Mouse (Mus musculus) intestine, embryonic 16.5 days (tissue): ENCODE results near the gene Bcl10. TPM values are rescaled to one million over a fixed set of nuclear protein-coding genes. Genes with fewer than 3 reads are reported as not detected.
A peak's percentile ranks its signal among the peaks of the same experiment; 100 is the strongest.

ENCODE experiments used
- ATAC-seq: fragments of 200-750 bp; cut with Nextera tagmentation; 2 replicates; pipeline ENCODE4 v1.8.0; 2017; ENCODE audit warnings: moderate TSS enrichment, moderate library complexity
- H3K27ac ChIP-seq: fragments of 300-500 bp; sonication (generic); 2 replicates; pipeline ENCODE4 v1.5.1; 2014; ENCODE audit warnings: mild to moderate bottlenecking, low read length
- H3K27me3 ChIP-seq: fragments of 300-500 bp; sonication (generic); replicated peaks from 2 replicates; pipeline ENCODE4 v1.6.1; 2014; ENCODE audit warnings: low read length, control low read depth, mixed read lengths; ENCODE audit not compliant: control insufficient read depth, insufficient read depth
- H3K36me3 ChIP-seq: fragments of 300-500 bp; sonication (generic); 2 replicates; pipeline ENCODE4 v1.6.1; 2014; ENCODE audit warnings: low read length, control low read depth; ENCODE audit not compliant: control insufficient read depth, insufficient read depth
- H3K4me1 ChIP-seq: fragments of 300-500 bp; sonication (generic); 2 replicates; pipeline ENCODE4 v1.6.1; 2014; ENCODE audit warnings: low read length, control low read depth, mixed read lengths; ENCODE audit not compliant: control insufficient read depth, insufficient read depth
- H3K4me2 ChIP-seq: fragments of 300-500 bp; sonication (generic); 2 replicates; pipeline ENCODE4 v1.6.1; 2014; ENCODE audit warnings: low read depth, low read length, control low read depth
- H3K4me3 ChIP-seq: fragments of 300-500 bp; sonication (generic); 2 replicates; pipeline ENCODE4 v1.5.1; 2014; ENCODE audit warnings: mild to moderate bottlenecking, low read length
- H3K9ac ChIP-seq: fragments of 300-500 bp; sonication (generic); 2 replicates; pipeline ENCODE4 v1.6.1; 2014; ENCODE audit warnings: low read depth, low read length
- H3K9me3 ChIP-seq: fragments of 300-500 bp; sonication (generic); 2 replicates; pipeline ENCODE4 v1.6.1; 2016; ENCODE audit warnings: low read length, control low read depth; ENCODE audit not compliant: control insufficient read depth
- WGBS: fragments of 180-500 bp; shearing (Covaris S2); extraction: QIAGEN DNeasy Blood & Tissue Kit; methylation state at CpG from one replicate; pipeline ENCODE4 v1.1.7; 2014; 5-methylcytosine and 5-hydroxymethylcytosine counted together
- polyA plus RNA-seq: library from polyadenylated mRNA; unstranded; fragments of >200 nt; fragmentation: Nextera tagmentation; extraction: Ambion mirVana; gene quantifications from 2 replicates; pipeline ENCODE4 v1.2.1, GENCODE M21; 2015

Gene Bcl10
- polyA plus RNA-seq, 1 experiment from 2014 or later = 51.7 TPM

DNA sequence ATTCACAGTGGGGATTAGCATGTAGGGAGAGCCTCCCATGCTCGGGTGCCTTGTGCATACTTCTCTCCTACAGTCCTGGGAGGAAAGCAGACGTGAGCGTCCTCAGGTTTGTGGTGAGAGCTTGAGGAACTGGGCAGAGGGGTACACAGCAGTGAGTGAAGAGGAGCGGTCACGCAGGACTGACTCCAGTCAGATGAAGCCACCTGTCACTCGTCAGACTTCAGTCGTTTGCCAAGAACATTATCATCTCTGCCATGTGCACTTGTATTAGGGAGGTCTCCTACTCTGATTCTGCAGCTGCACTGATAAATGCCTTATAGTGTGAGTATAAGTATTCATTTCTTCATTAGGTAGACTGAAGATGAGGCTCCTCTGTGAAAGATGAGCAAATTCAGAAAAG lies 21.7 kb downstream of the Bcl10 start:
- H3K9me3 ChIP-seq = no peaks in the 10 kb centered on the region
- H3K27ac ChIP-seq = no peak overlapping the region
- 83% methylated on average over 7 of the region's 7 CpGs for WGBS
- H3K4me1 ChIP-seq = peaks cover 13% of the 10 kb centered on the region
- H3K9ac ChIP-seq = no peak overlapping the region
- no peak overlapping the region for H3K4me2 ChIP-seq
- no peaks in the 10 kb centered on the region for H3K27me3 ChIP-seq
- peaks cover 6% of the 10 kb centered on the region for H3K36me3 ChIP-seq
- no peak overlapping the region for H3K4me3 ChIP-seq
- no peak for ATAC-seq

GRCm38 (mm10) chr3:145945904-145946303 lies 23.3 kb downstream of the Bcl10 start:
- Histone ChIP-seq H3K4me3 (no peak overlapping the region), H3K36me3 (peaks cover 6% of the 10 kb centered on the region), H3K4me2 (no peak overlapping the region), H3K27ac (no peak overlapping the region), H3K9ac (no peak overlapping the region), H3K27me3 (no peaks in the 10 kb centered on the region), H3K9me3 (no peaks in the 10 kb centered on the region), H3K4me1 (peaks cover 9% of the 10 kb centered on the region; the same call in 1 of the 2 replicates)
- ATAC-seq = no peak
- WGBS = 79% methylated on average over 3 of the region's 3 CpGs

DNA sequence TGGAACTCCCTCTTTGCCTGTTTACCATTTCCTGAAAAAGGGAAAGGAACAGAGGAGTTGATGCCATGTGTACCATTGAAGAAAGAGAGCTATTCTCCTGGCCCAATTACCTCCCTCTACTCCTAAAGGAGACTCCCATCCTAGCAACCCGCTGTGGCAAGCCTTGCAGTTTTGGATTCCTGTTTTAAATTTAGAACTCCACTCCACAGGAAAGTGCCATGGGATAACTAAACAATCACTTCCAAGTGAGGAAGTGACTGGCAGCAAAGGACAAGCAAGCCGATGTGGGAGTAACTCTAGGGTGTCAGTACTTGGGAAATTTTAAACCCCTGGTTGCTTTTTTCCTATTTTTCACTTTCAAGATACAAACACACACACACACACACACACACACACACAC lies 24.1 kb downstream of the Bcl10 start:
- 60% methylated on average over 2 of the region's 2 CpGs for WGBS
- Histone ChIP-seq H3K27me3 (no peaks in the 10 kb centered on the region), H3K27ac (no peak overlapping the region), H3K9ac (no peak overlapping the region), H3K36me3 (peaks cover 6% of the 10 kb centered on the region), H3K4me3 (no peak overlapping the region), H3K4me2 (no peak overlapping the region), H3K4me1 (peaks cover 5% of the 10 kb centered on the region; the same call in 1 of the 2 replicates), H3K9me3 (no peaks in the 10 kb centered on the region)
- no peak for ATAC-seq

- Histone ChIP-seq H3K4me2 (no peak overlapping the region), H3K27ac (no peak overlapping the region), H3K9ac (no peak overlapping the region), H3K4me1 (0 out of 2 replicates have a peak, but pooled peaks cover 3% of the 10 kb centered on the region), H3K4me3 (no peak overlapping the region), H3K27me3 (no peaks in the 10 kb centered on the region), H3K36me3 (peaks cover 6% of the 10 kb centered on the region), H3K9me3 (no peaks in the 10 kb centered on the region)
- ATAC-seq = no peak
- 43% methylated on average over 6 of the region's 6 CpGs for WGBS
These were observed 25.1 kb downstream of the Bcl10 start for GRCm38 (mm10) chr3:145947539-145948204.

GRCm38 (mm10) chr3:145950034-145950814 lies 27.6 kb downstream of the Bcl10 start:
- peak; percentile 75 for ATAC-seq
- peak overlapping the region; percentile 17; the same call in 1 of the 2 replicates for H3K4me3 ChIP-seq
- peak overlapping the region; percentile 41 for H3K4me2 ChIP-seq

DNA sequence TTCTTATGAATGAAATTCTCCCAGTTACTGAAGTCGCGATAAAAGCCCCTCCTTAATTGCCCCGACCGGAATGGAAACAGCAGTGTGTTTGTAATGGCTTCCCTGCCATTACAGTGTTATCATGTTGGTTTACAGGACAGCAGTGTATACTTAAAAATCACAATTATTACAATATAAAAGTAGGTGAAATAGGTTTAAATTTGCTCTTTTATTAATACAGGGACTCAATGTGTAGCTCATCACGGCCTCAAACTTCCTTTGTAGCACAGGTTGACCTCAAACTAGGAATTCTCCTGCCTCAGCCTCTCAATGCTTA lies 28.2 kb downstream of the Bcl10 start:
- 30% methylated on average over 5 of the region's 5 CpGs for WGBS
- no peak overlapping the region for H3K9ac ChIP-seq
- H3K36me3 ChIP-seq = no peaks in the 10 kb centered on the region
- peak overlapping the region; percentile 41 for H3K4me2 ChIP-seq
- no peak overlapping the region for H3K27ac ChIP-seq
- no peak for ATAC-seq
- no peak overlapping the region for H3K4me3 ChIP-seq
- 0 out of 2 replicates have a peak, but pooled peaks cover 3% of the 10 kb centered on the region for H3K4me1 ChIP-seq
- no peaks in the 10 kb centered on the region for H3K27me3 ChIP-seq
- H3K9me3 ChIP-seq = no peaks in the 10 kb centered on the region

More at GRCm38 (mm10) chr3:145950034-145950814, 27.6 kb downstream of the Bcl10 start:
- 6% methylated on average over 15 of the region's 15 CpGs for WGBS
- H3K36me3 ChIP-seq = no peaks in the 10 kb centered on the region
- H3K9ac ChIP-seq = 0 out of 2 replicates have a peak overlapping the region, but pooled peaks have one; percentile 17
- 0 out of 2 replicates have a peak, but pooled peaks cover 3% of the 10 kb centered on the region for H3K4me1 ChIP-seq
- H3K27ac ChIP-seq = peak overlapping the region; percentile 8; the same call in 1 of the 2 replicates
- H3K27me3 ChIP-seq = no peaks in the 10 kb centered on the region
- no peaks in the 10 kb centered on the region for H3K9me3 ChIP-seq

GRCm38 (mm10) chr3:145951287-145952165 lies 28.9 kb downstream of the Bcl10 start:
- H3K9me3 ChIP-seq = no peaks in the 10 kb centered on the region
- H3K4me3 ChIP-seq = no peak overlapping the region
- H3K36me3 ChIP-seq = no peaks in the 10 kb centered on the region
- no peak for ATAC-seq
- H3K27me3 ChIP-seq = no peaks in the 10 kb centered on the region
- H3K27ac ChIP-seq = no peak overlapping the region
- H3K4me1 ChIP-seq = 0 out of 2 replicates have a peak, but pooled peaks cover 3% of the 10 kb centered on the region
- 76% methylated on average over 17 of the region's 17 CpGs for WGBS
- H3K9ac ChIP-seq = no peak overlapping the region
- no peak overlapping the region for H3K4me2 ChIP-seq

DNA sequence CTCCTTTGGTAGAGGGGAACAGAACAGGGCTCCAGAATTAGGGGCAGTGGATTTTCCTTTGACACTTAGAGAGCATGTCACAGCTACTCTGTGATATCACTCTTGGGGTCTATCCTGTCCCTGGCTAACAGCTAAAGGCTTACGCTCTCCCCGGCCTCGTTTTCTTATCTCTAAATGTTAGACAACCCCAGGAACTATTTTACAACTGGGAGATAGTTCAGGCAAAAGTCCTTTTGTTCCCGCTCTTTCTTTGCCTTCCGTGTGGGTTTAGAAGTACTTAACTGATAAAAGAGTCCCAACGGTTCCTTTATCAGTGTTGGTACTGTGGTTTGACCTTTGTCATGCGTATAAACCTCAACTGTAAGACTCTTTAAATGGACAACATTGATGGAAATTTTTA lies 30.3 kb downstream of the Bcl10 start:
- no peak overlapping the region for H3K4me2 ChIP-seq
- H3K4me3 ChIP-seq = no peak overlapping the region
- 0 out of 2 replicates have a peak, but pooled peaks cover 3% of the 10 kb centered on the region for H3K4me1 ChIP-seq
- H3K27ac ChIP-seq = peak overlapping the region; percentile 74
- no peaks in the 10 kb centered on the region for H3K36me3 ChIP-seq
- no peak overlapping the region for H3K9ac ChIP-seq
- no peaks in the 10 kb centered on the region for H3K27me3 ChIP-seq
- H3K9me3 ChIP-seq = no peaks in the 10 kb centered on the region
- 53% methylated on average over 7 of the region's 7 CpGs for WGBS
- peak; percentile 77 for ATAC-seq

DNA sequence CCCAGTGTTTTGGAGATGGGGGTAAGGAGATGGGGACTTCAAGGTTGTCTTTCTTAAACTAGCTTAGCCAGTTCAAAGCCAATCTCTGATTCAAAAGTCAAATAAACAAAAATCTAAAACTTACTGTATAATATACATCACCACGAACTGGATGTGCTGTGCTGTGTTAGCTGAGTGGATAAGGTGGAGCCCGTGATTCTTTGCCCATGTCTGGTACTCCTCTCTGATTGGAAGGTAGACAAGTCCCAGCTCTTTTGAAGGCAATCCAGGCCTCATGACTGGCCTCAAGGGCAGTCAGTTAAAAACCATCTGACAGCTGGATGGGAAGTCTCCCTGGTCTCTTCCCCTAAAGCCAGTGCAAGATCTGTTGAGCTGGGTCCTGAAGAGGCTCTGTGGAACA lies 30.8 kb downstream of the Bcl10 start:
- H3K27ac ChIP-seq = no peak overlapping the region
- 56% methylated on average over 2 of the region's 2 CpGs for WGBS
- H3K4me2 ChIP-seq = no peak overlapping the region

More for the DNA sequence above, 30.8 kb downstream of the Bcl10 start:
- H3K4me3 ChIP-seq = no peak overlapping the region
- H3K9me3 ChIP-seq = no peaks in the 10 kb centered on the region
- no peaks in the 10 kb centered on the region for H3K36me3 ChIP-seq
- ATAC-seq = no peak
- H3K9ac ChIP-seq = no peak overlapping the region
- H3K27me3 ChIP-seq = no peaks in the 10 kb centered on the region
- 0 out of 2 replicates have a peak, but pooled peaks cover 3% of the 10 kb centered on the region for H3K4me1 ChIP-seq
